Mouse (Mus musculus): ENCODE results near the gene Pagr1a.

DNA sequence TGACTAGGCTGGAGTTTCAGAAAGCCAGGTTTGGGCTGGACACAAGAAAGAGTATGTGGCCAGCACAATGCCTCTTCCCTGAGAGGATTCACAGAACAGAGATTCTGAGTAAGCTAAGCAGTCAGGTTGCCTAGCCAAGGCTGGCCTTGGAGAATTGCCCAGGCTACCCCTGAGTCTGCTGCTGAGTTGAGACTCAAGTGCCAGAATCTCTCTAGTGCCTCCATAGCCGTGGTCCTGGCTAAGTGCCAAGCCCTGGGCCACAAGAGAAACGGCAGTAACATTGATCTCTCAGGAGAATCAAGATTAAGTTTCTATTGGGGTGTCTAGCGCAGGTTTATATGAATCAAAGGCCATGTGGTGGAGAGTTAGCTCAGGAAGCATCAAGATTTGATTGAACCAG, 51.6 kb downstream of the Pagr1a start:
- no peak for TF ChIP-seq POLR2A (IDR thresholded peaks at IDR 0.05; ENCODE audit: borderline replicate concordance, insufficient read depth, low read length)
- TF ChIP-seq CTCF (IDR thresholded peaks at IDR 0.05; ENCODE audit: borderline replicate concordance, insufficient read depth, low read depth, low read length): no peak
